Comparison of ENCODE assay signal across 10 mouse cellular contexts in the genomic region with DNA sequence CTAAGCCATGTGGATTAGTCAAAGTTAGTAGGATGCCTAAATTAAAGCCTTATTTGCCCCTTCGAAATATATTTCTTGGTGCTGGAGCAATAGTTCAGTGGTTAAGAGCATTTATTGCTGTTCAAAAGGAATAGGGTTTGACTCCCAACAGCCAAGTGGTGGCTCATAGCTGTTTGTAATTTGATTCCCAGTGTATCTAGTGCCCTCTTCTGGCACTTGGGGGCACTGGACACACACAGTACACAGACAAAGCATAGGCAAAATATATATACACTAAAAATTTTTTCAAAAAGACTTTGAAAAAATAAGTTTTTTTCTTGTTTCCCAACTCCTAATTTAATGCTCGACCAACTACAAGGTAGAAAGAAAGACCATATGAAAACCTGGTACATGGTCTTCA. TPM values are rescaled to one million over a fixed set of nuclear protein-coding genes. Genes with fewer than 3 reads are reported as not detected.
DNase-seq lines count a peak whose midpoint lies in the region; ATAC-seq and TF ChIP-seq lines count a peak whose summit lies in the region.
"Had no signal": no experiment of that assay in that cellular context is flagged by ENCODE, and none has a peak within 500 bp of the region (broad histone marks: within the 10 kb centered on the region; RNA-seq: fewer than 3 reads in every experiment).

No protein-coding gene starts in this region.

- no peak overlapping the region for H3K9ac ChIP-seq in kidney, embryonic 15.5 days
- H3K9ac ChIP-seq in midbrain, embryonic 15.5 days = no peak overlapping the region
- no peak overlapping the region for H3K9ac ChIP-seq in hindbrain, embryonic 13.5 days
- H3K9ac ChIP-seq: embryonic facial prominence, embryonic 13.5 days; limb, embryonic 15.5 days had no signal

- no peak overlapping the region for H3K4me3 ChIP-seq in kidney, embryonic 15.5 days (replicated peaks)
- H3K4me3 ChIP-seq in E14TG2a.4 (replicated peaks; ENCODE audit: low read length) = no peak overlapping the region
- no peak overlapping the region for H3K4me3 ChIP-seq in midbrain, embryonic 15.5 days
- H3K4me3 ChIP-seq in hindbrain, embryonic 13.5 days = no peak overlapping the region
- H3K4me3 ChIP-seq: embryonic facial prominence, embryonic 13.5 days; limb, embryonic 15.5 days had no signal

- no peaks in the 10 kb centered on the region for H3K27me3 ChIP-seq in kidney, embryonic 15.5 days
- no peaks in the 10 kb centered on the region for H3K27me3 ChIP-seq in E14TG2a.4 (ENCODE audit: insufficient read depth, low read length)
- 0 out of 2 replicates have a peak, but pooled peaks cover 4% of the 10 kb centered on the region for H3K27me3 ChIP-seq in midbrain, embryonic 15.5 days (replicated peaks)
- H3K27me3 ChIP-seq in hindbrain, embryonic 13.5 days = no peaks in the 10 kb centered on the region
- H3K27me3 ChIP-seq: embryonic facial prominence, embryonic 13.5 days; limb, embryonic 15.5 days had no signal

- peak; percentile 47 for DNase-seq in kidney, adult 18-20 months
- DNase-seq in adrenal gland, postnatal 10 days = peak; percentile 46
- DNase-seq in kidney, postnatal 4 days = peak; percentile 43 to 49
- DNase-seq in thymus, postnatal 4 days = peak; percentile 52

- no peaks in the 10 kb centered on the region for H3K36me3 ChIP-seq in kidney, embryonic 15.5 days
- no peaks in the 10 kb centered on the region for H3K36me3 ChIP-seq in E14TG2a.4 (ENCODE audit: insufficient read depth, low read length)
- H3K36me3 ChIP-seq in midbrain, embryonic 15.5 days (replicated peaks) = no peaks in the 10 kb centered on the region
- no peaks in the 10 kb centered on the region for H3K36me3 ChIP-seq in hindbrain, embryonic 13.5 days
- H3K36me3 ChIP-seq: embryonic facial prominence, embryonic 13.5 days; limb, embryonic 15.5 days had no signal

- 80% methylated on average over 2 of the region's 2 CpGs for WGBS in kidney, embryonic 15.5 days
- 77% methylated on average over 2 of the region's 2 CpGs for WGBS in midbrain, embryonic 15.5 days
- WGBS in hindbrain, embryonic 13.5 days = 80% methylated on average over 2 of the region's 2 CpGs

- H3K9me3 ChIP-seq in kidney, embryonic 15.5 days (replicated peaks) = no peaks in the 10 kb centered on the region
- no peaks in the 10 kb centered on the region for H3K9me3 ChIP-seq in E14TG2a.4 (ENCODE audit: low read length)
- H3K9me3 ChIP-seq in midbrain, embryonic 15.5 days = no peaks in the 10 kb centered on the region
- peaks cover 7% of the 10 kb centered on the region for H3K9me3 ChIP-seq in hindbrain, embryonic 13.5 days
- H3K9me3 ChIP-seq: embryonic facial prominence, embryonic 13.5 days; limb, embryonic 15.5 days had no signal

- no peak for ATAC-seq in kidney, embryonic 15.5 days (replicated peaks; ENCODE audit: low FRiP score)
- no peak for ATAC-seq in midbrain, embryonic 15.5 days (replicated peaks)
- ATAC-seq in hindbrain, embryonic 13.5 days (ENCODE audit: low FRiP score) = no peak

- no peaks in the 10 kb centered on the region for H3K4me1 ChIP-seq in kidney, embryonic 15.5 days
- no peaks in the 10 kb centered on the region for H3K4me1 ChIP-seq in E14TG2a.4 (replicated peaks; ENCODE audit: low read depth, low read length)
- H3K4me1 ChIP-seq in midbrain, embryonic 15.5 days = no peaks in the 10 kb centered on the region
- no peaks in the 10 kb centered on the region for H3K4me1 ChIP-seq in hindbrain, embryonic 13.5 days (replicated peaks)
- H3K4me1 ChIP-seq: embryonic facial prominence, embryonic 13.5 days; limb, embryonic 15.5 days had no signal

- H3K27ac ChIP-seq in kidney, embryonic 15.5 days = no peak overlapping the region
- no peak overlapping the region for H3K27ac ChIP-seq in midbrain, embryonic 15.5 days
- H3K27ac ChIP-seq in hindbrain, embryonic 13.5 days = no peak overlapping the region
- H3K27ac ChIP-seq: embryonic facial prominence, embryonic 13.5 days; limb, embryonic 15.5 days had no signal

- H3K4me2 ChIP-seq in kidney, embryonic 15.5 days = no peak overlapping the region
- no peak overlapping the region for H3K4me2 ChIP-seq in midbrain, embryonic 15.5 days
- no peak overlapping the region for H3K4me2 ChIP-seq in hindbrain, embryonic 13.5 days
- H3K4me2 ChIP-seq: embryonic facial prominence, embryonic 13.5 days; limb, embryonic 15.5 days had no signal

- peak; percentile 83 for TF ChIP-seq CTCF in E14TG2a.4 (conservative IDR thresholded peaks at IDR 0.05; ENCODE audit: low read length)

RNA-seq across cellular contexts. Expression of gene Zfp946, which starts 13.3 kb away (rescaled TPM):
- 15.1 and 16.2 TPM in 2 replicates for polyA plus RNA-seq in kidney, embryonic 15.5 days (2015; fragmentation: Nextera tagmentation; extraction: Ambion mirVana)
- 1 to 10 TPM; 6.4 to 7.8 TPM for total RNA-seq in adrenal gland, postnatal 10 days (2021)
- 32.0 and 35.2 TPM in 2 replicates for polyA plus RNA-seq in midbrain, embryonic 15.5 days (2015; fragmentation: Nextera tagmentation; extraction: Ambion mirVana)
- polyA plus RNA-seq in hindbrain, embryonic 13.5 days (2015; fragmentation: Nextera tagmentation; extraction: Ambion mirVana) = 35.4 and 37.1 TPM in 2 replicates

RNA-seq across cellular contexts. Expression of gene Zfp758, which starts 49.5 kb away (rescaled TPM):
- polyA plus RNA-seq in kidney, embryonic 15.5 days (2015; fragmentation: Nextera tagmentation; extraction: Ambion mirVana) = 7.9 and 8.8 TPM in 2 replicates
- total RNA-seq in adrenal gland, postnatal 10 days (2021) = 1 to 10 TPM; 8.1 to 9.7 TPM
- 9.7 and 10.9 TPM in 2 replicates for polyA plus RNA-seq in midbrain, embryonic 15.5 days (2015; fragmentation: Nextera tagmentation; extraction: Ambion mirVana)
- polyA plus RNA-seq in hindbrain, embryonic 13.5 days (2015; fragmentation: Nextera tagmentation; extraction: Ambion mirVana) = 10.0 and 10.7 TPM in 2 replicates

RNA-seq across cellular contexts. Expression of gene Zfp944, which starts 49.6 kb away (rescaled TPM):
- polyA plus RNA-seq in kidney, embryonic 15.5 days (2015; fragmentation: Nextera tagmentation; extraction: Ambion mirVana) = 13.2 and 13.6 TPM in 2 replicates
- 1 to 10 TPM; 6.1 to 8.1 TPM for total RNA-seq in adrenal gland, postnatal 10 days (2021)
- 12.2 and 12.6 TPM in 2 replicates for polyA plus RNA-seq in midbrain, embryonic 15.5 days (2015; fragmentation: Nextera tagmentation; extraction: Ambion mirVana)
- polyA plus RNA-seq in hindbrain, embryonic 13.5 days (2015; fragmentation: Nextera tagmentation; extraction: Ambion mirVana) = 12.6 and 14.6 TPM in 2 replicates
